ENCODE assay signal across 28 mouse cellular contexts in the genomic region with DNA sequence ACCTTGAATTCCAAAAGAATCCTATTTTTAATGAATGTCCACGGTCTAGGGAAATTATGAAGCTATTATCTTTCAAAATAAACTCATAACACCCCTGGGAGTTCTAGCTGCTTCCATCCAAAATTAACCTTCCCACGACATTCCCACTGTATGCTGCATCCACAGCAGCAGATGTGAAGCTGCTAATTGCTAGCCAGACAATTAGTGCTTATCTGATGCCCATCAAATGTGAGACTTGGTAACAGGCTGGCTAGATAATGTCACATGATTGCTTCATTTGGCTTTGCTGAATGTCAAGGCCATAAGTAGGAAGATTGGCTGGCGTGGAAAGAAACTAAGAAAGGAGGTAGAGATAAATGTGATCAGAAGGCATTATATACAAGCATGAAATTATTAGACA.
DNase-seq lines count a peak whose midpoint lies in the region; ATAC-seq and TF ChIP-seq lines count a peak whose summit lies in the region.
"Had no signal": no experiment of that assay in that cellular context is flagged by ENCODE, and none has a peak within 500 bp of the region (broad histone marks: within the 10 kb centered on the region; RNA-seq: fewer than 3 reads in every experiment).

No protein-coding gene starts in this region.

- no peak for TF ChIP-seq CTCF in brain, embryonic 14.5 days (IDR thresholded peaks at IDR 0.05; ENCODE audit: borderline replicate concordance, extremely low read depth, insufficient read depth, insufficient read length)

- peak; percentile 38; the same call in 1 of the 2 replicates for ATAC-seq in midbrain, embryonic 12.5 days (ENCODE audit: low FRiP score, low read depth)
- ATAC-seq in midbrain, embryonic 13.5 days: no peak
- no peak for ATAC-seq in forebrain, embryonic 14.5 days
- ATAC-seq in hindbrain, embryonic 16.5 days: peak; percentile 54
- no peak for ATAC-seq in intestine, embryonic 16.5 days
- ATAC-seq in kidney, embryonic 16.5 days (ENCODE audit: low FRiP score, low TSS enrichment): no peak
- ATAC-seq: Patski had no signal

- H3K27me3 ChIP-seq in midbrain, embryonic 12.5 days: no peaks in the 10 kb centered on the region
- H3K27me3 ChIP-seq in midbrain, embryonic 13.5 days: no peaks in the 10 kb centered on the region
- H3K27me3 ChIP-seq in forebrain, embryonic 14.5 days (replicated peaks; ENCODE audit: control insufficient read depth, insufficient read depth, low read length): no peaks in the 10 kb centered on the region
- no peaks in the 10 kb centered on the region for H3K27me3 ChIP-seq in hindbrain, embryonic 16.5 days (replicated peaks; ENCODE audit: control insufficient read depth, insufficient read depth, low read length)
- H3K27me3 ChIP-seq in intestine, embryonic 16.5 days (replicated peaks; ENCODE audit: control insufficient read depth, insufficient read depth, low read length): no peaks in the 10 kb centered on the region
- H3K27me3 ChIP-seq in kidney, embryonic 16.5 days (ENCODE audit: insufficient read depth, low read length): no peaks in the 10 kb centered on the region
- H3K27me3 ChIP-seq: CH12.LX; embryonic facial prominence, embryonic 15.5 days; megakaryocyte, embryonic 14.5 days; Patski had no signal

- H3K9me3 ChIP-seq in midbrain, embryonic 12.5 days: no peaks in the 10 kb centered on the region
- H3K9me3 ChIP-seq in midbrain, embryonic 13.5 days: no peaks in the 10 kb centered on the region
- H3K9me3 ChIP-seq in forebrain, embryonic 14.5 days (replicated peaks; ENCODE audit: control insufficient read depth, low read length): no peaks in the 10 kb centered on the region
- no peaks in the 10 kb centered on the region for H3K9me3 ChIP-seq in hindbrain, embryonic 16.5 days (ENCODE audit: control insufficient read depth, low read length)
- no peaks in the 10 kb centered on the region for H3K9me3 ChIP-seq in intestine, embryonic 16.5 days (ENCODE audit: control insufficient read depth, low read length)
- no peaks in the 10 kb centered on the region for H3K9me3 ChIP-seq in kidney, embryonic 16.5 days (ENCODE audit: low read length)
- H3K9me3 ChIP-seq: embryonic facial prominence, embryonic 15.5 days; G1E; heart, embryonic 10.5 days; megakaryocyte, embryonic 14.5 days had no signal

- no peak overlapping the region for H3K27ac ChIP-seq in midbrain, embryonic 12.5 days (replicated peaks)
- no peak overlapping the region for H3K27ac ChIP-seq in midbrain, embryonic 13.5 days
- no peak overlapping the region for H3K27ac ChIP-seq in forebrain, embryonic 14.5 days (ENCODE audit: low read depth, low read length)
- no peak overlapping the region for H3K27ac ChIP-seq in hindbrain, embryonic 16.5 days (ENCODE audit: low read depth, low read length)
- H3K27ac ChIP-seq in intestine, embryonic 16.5 days (ENCODE audit: low read length): no peak overlapping the region
- H3K27ac ChIP-seq in kidney, embryonic 16.5 days (ENCODE audit: low read length): no peak overlapping the region
- H3K27ac ChIP-seq: embryonic facial prominence, embryonic 15.5 days; heart, embryonic 10.5 days; kidney, postnatal 0 days; left cerebral cortex, adult 2 months; liver, embryonic 14.5 days had no signal

- H3K9ac ChIP-seq in midbrain, embryonic 12.5 days (replicated peaks): no peak overlapping the region
- no peak overlapping the region for H3K9ac ChIP-seq in midbrain, embryonic 13.5 days (replicated peaks)
- H3K9ac ChIP-seq in forebrain, embryonic 14.5 days (ENCODE audit: low read length): no peak overlapping the region
- H3K9ac ChIP-seq in hindbrain, embryonic 16.5 days (ENCODE audit: low read depth, low read length): no peak overlapping the region
- H3K9ac ChIP-seq in intestine, embryonic 16.5 days (ENCODE audit: low read depth, low read length): no peak overlapping the region
- no peak overlapping the region for H3K9ac ChIP-seq in kidney, embryonic 16.5 days (replicated peaks; ENCODE audit: low read length)
- H3K9ac ChIP-seq: embryonic facial prominence, embryonic 15.5 days; liver, embryonic 14.5 days; lung, embryonic 14.5 days had no signal

- no peak overlapping the region for H3K4me2 ChIP-seq in midbrain, embryonic 12.5 days (replicated peaks)
- H3K4me2 ChIP-seq in midbrain, embryonic 13.5 days (replicated peaks): no peak overlapping the region
- H3K4me2 ChIP-seq in forebrain, embryonic 14.5 days (ENCODE audit: low read length): no peak overlapping the region
- H3K4me2 ChIP-seq in hindbrain, embryonic 16.5 days (ENCODE audit: low read length): no peak overlapping the region
- H3K4me2 ChIP-seq in intestine, embryonic 16.5 days (ENCODE audit: low read depth, low read length): no peak overlapping the region
- no peak overlapping the region for H3K4me2 ChIP-seq in kidney, embryonic 16.5 days (replicated peaks; ENCODE audit: low read depth, low read length)
- H3K4me2 ChIP-seq: embryonic facial prominence, embryonic 15.5 days; lung, embryonic 14.5 days had no signal

- peak; percentile 68 for DNase-seq in brain, embryonic 14.5 days (ENCODE audit: low read depth)
- peak; percentile 49 for DNase-seq in forebrain, embryonic 14.5 days (ENCODE audit: low spot score)
- no peak for DNase-seq in embryo, embryonic 10 days (ENCODE audit: low spot score)
- DNase-seq: adrenal gland, adult 2 months; B cell, adult 2 months; cerebellum, adult 2 months; cerebellum, postnatal 25 days; embryo, embryonic 11 days; gastrocnemius, postnatal 10 days; kidney, adult 18-20 months; lung, embryonic 14.5 days; lung, postnatal 36 days; right cerebral cortex, postnatal 25 days; spleen, adult 18-20 months had no signal

- H3K36me3 ChIP-seq in midbrain, embryonic 12.5 days: no peaks in the 10 kb centered on the region
- no peaks in the 10 kb centered on the region for H3K36me3 ChIP-seq in midbrain, embryonic 13.5 days
- no peaks in the 10 kb centered on the region for H3K36me3 ChIP-seq in forebrain, embryonic 14.5 days (ENCODE audit: control insufficient read depth, insufficient read depth, low read length)
- H3K36me3 ChIP-seq in hindbrain, embryonic 16.5 days (ENCODE audit: control insufficient read depth, insufficient read depth, low read length): no peaks in the 10 kb centered on the region
- H3K36me3 ChIP-seq in intestine, embryonic 16.5 days (ENCODE audit: control insufficient read depth, insufficient read depth, low read length): no peaks in the 10 kb centered on the region
- H3K36me3 ChIP-seq in kidney, embryonic 16.5 days (ENCODE audit: insufficient read depth, low read length): no peaks in the 10 kb centered on the region
- H3K36me3 ChIP-seq: embryonic facial prominence, embryonic 15.5 days; G1E; heart, embryonic 10.5 days had no signal

- no peaks in the 10 kb centered on the region for H3K4me1 ChIP-seq in midbrain, embryonic 12.5 days
- H3K4me1 ChIP-seq in midbrain, embryonic 13.5 days (replicated peaks): peaks cover 3% of the 10 kb centered on the region; the same call in 1 of the 2 replicates
- H3K4me1 ChIP-seq in forebrain, embryonic 14.5 days (ENCODE audit: control insufficient read depth, insufficient read depth, low read length): no peaks in the 10 kb centered on the region
- H3K4me1 ChIP-seq in hindbrain, embryonic 16.5 days (ENCODE audit: control insufficient read depth, insufficient read depth, low read depth, low read length): no peaks in the 10 kb centered on the region
- no peaks in the 10 kb centered on the region for H3K4me1 ChIP-seq in intestine, embryonic 16.5 days (ENCODE audit: control insufficient read depth, insufficient read depth, low read length)
- no peaks in the 10 kb centered on the region for H3K4me1 ChIP-seq in kidney, embryonic 16.5 days (ENCODE audit: insufficient read depth, low read length)
- H3K4me1 ChIP-seq: embryonic facial prominence, embryonic 15.5 days; heart, embryonic 10.5 days; megakaryocyte, embryonic 14.5 days had no signal

- 64% methylated on average over 3 of the region's 3 CpGs for WGBS in midbrain, embryonic 12.5 days
- WGBS in midbrain, embryonic 13.5 days: 51% methylated on average over 3 of the region's 3 CpGs
- WGBS in forebrain, embryonic 14.5 days: 63% methylated on average over 3 of the region's 3 CpGs
- 36% methylated on average over 3 of the region's 3 CpGs for WGBS in hindbrain, embryonic 16.5 days
- WGBS in intestine, embryonic 16.5 days: 68% methylated on average over 3 of the region's 3 CpGs
- WGBS in kidney, embryonic 16.5 days: 63% methylated on average over 3 of the region's 3 CpGs

- no peak overlapping the region for H3K4me3 ChIP-seq in midbrain, embryonic 12.5 days
- H3K4me3 ChIP-seq in midbrain, embryonic 13.5 days (replicated peaks): no peak overlapping the region
- no peak overlapping the region for H3K4me3 ChIP-seq in forebrain, embryonic 14.5 days (ENCODE audit: low read depth, low read length)
- no peak overlapping the region for H3K4me3 ChIP-seq in hindbrain, embryonic 16.5 days (ENCODE audit: low read length)
- no peak overlapping the region for H3K4me3 ChIP-seq in intestine, embryonic 16.5 days (ENCODE audit: low read length)
- H3K4me3 ChIP-seq in kidney, embryonic 16.5 days (ENCODE audit: low read length): no peak overlapping the region
- H3K4me3 ChIP-seq: embryonic facial prominence, embryonic 15.5 days; heart, embryonic 10.5 days; left cerebral cortex, adult 2 months; megakaryocyte, embryonic 14.5 days had no signal

- no peak for TF ChIP-seq POLR2A in brain, embryonic 14.5 days (IDR thresholded peaks at IDR 0.05; ENCODE audit: borderline replicate concordance, extremely low read depth, insufficient read depth, insufficient read length, poor library complexity, severe bottlenecking)

Comparison
In these comparisons a context has a peak if more than half of its experiments do, and no peak if none do; other contexts are left out.
1. ATAC-seq: peak in midbrain, embryonic 12.5 days (single experiment) and hindbrain, embryonic 16.5 days (single experiment); none in midbrain, embryonic 13.5 days (single experiment), forebrain, embryonic 14.5 days (single experiment), intestine, embryonic 16.5 days (single experiment) and kidney, embryonic 16.5 days (single experiment).